Mouse (Mus musculus): Measurements from ENCODE around the gene Nxpe4.
A peak's percentile ranks its signal among the peaks of the same experiment; 100 is the strongest.
"Not testable (repeated sequence)": the region's sequence is repeated elsewhere in the genome, so short reads cannot be mapped to it uniquely, and the experiment has no call there.

The Nxpe4 gene

DNA sequence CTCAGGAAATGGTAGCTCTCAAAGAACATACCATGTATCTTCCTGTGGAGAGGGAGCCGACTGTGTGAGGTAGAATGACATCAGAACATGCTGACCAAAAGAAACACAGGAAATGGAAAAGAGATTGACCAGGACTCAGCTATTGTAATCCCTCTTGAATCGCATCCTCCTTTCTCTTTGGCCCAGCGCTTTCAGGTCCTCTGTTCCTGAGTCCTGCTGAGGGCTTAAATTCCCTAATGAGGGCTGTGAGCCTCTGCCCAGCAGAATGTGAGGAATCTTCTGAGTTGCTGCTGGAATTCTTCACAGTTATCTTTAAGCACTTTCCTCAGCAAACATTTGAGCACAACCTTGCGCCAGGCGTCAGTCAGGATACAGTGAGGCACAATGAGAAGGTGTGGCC, 78.6 kb downstream of the Nxpe4 start:
- DNase-seq (ENCODE audit: low read depth) = no peak

- no peak for DNase-seq (ENCODE audit: low read depth)
Measured at GRCm38 (mm10) chr9:48241791-48242190, 80.0 kb downstream of the Nxpe4 start.

- no peak for DNase-seq (ENCODE audit: low read depth)
Measured at GRCm38 (mm10) chr9:48242756-48243155, 80.9 kb downstream of the Nxpe4 start.

DNA sequence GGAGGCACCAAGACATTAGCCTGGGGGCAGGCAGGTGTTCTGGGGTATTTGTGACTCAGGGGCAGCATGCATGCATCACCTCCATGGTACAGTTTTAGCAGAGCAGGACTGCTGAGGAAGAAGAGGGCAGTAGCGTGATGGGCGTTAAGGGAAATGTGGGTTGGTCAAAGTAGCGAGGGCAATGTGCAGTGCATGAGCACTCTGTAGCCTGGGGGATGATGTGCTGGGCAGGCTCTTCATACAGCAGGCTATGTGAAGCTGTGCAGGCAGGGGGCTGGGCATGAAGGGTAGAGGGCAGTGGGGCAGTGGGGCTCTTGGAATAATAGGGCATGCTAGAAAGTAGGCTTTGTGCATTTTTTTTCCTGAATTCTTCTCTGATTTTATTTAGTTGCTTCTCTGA, 82.4 kb downstream of the Nxpe4 start:
- no peak for DNase-seq (ENCODE audit: low read depth)

DNA sequence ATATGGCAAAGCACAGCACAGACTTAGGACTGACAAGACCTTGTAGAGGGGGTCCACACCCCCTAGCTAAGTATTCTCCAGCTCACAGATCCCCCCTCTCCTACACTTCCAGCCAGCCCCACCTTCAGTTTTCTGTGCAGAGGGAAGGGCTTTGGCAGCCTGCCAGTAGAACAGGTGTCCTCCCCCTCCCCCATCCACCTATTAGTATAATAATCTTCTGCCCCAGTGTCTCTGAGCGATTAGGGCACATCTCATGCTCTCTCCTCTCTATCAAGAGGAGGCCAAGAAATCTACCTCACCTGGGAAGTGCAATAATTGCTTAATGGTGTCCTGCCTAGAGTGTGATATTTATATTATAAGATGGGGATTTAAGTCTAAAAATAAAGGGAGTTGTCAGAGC, 83.7 kb downstream of the Nxpe4 start:
- DNase-seq (ENCODE audit: low read depth) = no peak

DNA sequence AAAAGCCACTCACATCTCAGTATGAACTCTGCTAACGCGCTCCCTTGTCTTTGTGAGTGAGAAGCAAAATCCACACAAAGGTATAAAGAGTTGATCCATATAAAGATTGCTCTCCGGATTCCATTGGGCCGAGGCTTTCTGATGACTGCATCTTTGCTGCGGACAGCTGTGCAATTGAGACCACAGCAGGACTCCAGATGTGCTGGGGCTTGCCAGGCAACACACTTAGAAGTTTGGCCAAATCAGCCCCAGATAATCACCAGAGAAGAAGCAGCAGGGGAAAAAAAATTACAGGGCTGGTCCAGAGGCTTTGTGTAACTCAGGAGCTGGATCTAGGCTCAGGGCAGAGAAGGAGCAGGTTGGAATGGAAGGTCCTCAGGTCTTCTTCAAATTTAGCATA, 85.5 kb downstream of the Nxpe4 start:
- DNase-seq (ENCODE audit: low read depth) = no peak

DNA sequence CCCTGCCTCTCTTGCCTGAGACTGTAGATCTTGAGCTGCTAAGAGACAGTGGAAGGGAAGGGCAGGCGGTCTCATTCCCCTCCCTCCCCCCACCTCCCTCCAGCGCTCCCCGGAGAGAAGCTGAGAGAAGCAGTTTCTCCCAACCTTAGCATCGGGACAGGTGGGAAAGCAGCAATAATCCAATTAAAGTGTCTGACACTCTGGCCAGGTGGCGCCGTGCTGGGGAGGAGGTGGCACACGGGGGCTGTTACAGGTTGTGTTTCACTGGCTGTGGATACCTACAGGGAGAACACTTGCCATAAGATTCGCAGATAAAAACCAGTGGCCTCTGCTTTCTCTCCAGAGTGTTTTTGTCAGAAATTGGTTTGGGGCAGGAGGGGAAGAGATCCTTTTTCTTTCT, 90.4 kb downstream of the Nxpe4 start:
- no peak for DNase-seq (ENCODE audit: low read depth)

DNA sequence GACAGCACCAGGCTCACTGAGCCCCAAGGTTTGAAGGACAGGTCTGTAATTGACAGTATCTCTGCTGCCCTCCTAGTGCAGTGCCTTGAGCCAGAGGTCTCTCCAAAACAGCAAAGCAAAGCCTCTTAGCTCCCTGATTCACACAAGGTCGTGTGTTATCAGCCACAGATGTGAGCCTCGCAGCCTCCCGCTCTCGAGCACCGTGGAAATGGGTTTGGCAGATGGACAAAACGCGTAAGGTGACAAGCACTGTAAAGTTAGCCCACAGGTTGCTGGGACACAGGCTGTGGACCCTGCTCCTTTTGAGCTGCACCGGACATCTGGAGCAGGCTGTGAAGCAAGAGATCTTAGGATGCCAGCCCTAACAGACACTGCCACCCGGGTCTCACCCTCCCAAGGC, 95.2 kb downstream of the Nxpe4 start:
- no peak for DNase-seq (ENCODE audit: low read depth)

GRCm38 (mm10) chr9:48257741-48258423, 96.1 kb downstream of the Nxpe4 start:
- peak; percentile 50 for DNase-seq (ENCODE audit: low read depth)

DNA sequence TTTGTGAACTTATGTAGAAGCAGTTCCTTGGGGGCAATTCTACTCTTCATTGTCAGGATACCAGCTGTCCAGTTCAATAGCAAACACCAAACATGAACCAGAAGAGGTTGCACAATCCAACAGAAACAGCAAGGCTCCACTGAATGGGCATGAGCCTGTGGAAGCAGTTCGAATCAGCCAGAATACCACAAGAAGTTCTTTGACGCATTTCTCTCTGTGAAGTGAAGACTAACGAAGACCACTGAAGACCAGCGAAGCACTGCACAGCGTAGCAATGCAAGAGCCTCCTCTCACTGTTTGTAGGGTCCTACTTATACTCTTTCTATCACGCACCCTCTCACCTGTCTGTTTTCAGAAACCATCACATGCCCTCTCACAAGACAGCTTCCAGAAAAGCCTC, 102.8 kb downstream of the Nxpe4 start:
- DNase-seq (ENCODE audit: low read depth) = no peak

DNA sequence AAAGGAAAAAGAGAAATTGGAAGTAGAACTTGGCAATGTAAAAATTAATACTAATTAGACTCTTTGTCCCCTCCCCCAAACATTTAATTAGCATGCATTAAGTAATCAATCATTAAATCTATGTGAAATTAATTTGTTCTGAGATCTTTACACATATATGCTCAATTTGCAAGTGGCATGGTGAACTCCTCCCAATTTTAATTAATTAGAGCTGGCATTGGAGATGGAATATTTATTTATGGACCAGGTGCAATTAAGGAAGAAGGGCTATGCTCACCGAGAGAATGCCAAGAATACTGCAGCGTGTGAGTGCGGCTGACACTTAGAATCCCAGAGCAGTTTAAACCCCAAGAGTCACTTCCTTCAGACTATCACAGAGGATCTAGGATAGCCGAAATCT, 103.7 kb downstream of the Nxpe4 start:
- no peak for DNase-seq (ENCODE audit: low read depth)

DNA sequence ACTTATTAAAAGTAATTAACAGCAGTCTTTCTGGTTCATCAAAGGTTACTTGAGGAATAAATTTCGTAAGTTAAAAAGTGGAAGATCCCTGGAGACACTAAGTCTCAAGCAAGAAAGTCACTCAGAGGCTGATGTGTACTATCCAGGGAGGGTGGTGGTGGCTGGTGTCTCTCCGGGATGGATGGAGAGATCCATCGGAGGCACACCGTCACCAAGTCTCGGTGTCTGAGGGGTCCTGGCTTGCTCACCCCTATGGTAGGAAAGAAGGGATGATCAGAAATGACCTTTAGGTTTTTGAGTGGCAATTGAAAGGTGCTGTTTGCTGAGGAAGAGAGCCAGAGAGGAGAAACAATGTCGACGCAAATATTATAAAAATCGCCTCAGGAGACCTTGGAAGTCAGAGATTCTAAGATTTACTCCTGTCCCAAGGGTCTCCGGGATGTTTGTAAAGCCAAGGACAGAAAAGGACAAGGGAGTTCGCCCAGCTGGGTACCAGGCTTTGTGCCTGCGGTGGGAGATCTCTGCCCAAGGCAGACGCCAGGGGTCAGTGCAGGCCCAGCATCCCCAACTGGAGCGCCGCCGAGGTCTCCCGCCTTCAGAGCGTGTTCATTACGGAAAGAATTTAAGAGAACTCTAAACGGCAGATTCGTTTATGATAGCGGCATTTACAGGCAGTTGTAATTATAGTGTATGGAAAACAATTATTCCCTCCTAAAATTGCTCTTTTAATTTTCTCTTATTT, 104.6 kb downstream of the Nxpe4 start:
- DNase-seq (ENCODE audit: low read depth) = peak; percentile 58

GRCm38 (mm10) chr9:48267028-48267441, 105.2 kb downstream of the Nxpe4 start:
- DNase-seq (ENCODE audit: low read depth) = no peak

GRCm38 (mm10) chr9:48267960-48268359, 106.1 kb downstream of the Nxpe4 start:
- no peak for DNase-seq (ENCODE audit: low read depth)

GRCm38 (mm10) chr9:48276831-48277230, 115.0 kb downstream of the Nxpe4 start:
- DNase-seq (ENCODE audit: low read depth) = no peak

DNA sequence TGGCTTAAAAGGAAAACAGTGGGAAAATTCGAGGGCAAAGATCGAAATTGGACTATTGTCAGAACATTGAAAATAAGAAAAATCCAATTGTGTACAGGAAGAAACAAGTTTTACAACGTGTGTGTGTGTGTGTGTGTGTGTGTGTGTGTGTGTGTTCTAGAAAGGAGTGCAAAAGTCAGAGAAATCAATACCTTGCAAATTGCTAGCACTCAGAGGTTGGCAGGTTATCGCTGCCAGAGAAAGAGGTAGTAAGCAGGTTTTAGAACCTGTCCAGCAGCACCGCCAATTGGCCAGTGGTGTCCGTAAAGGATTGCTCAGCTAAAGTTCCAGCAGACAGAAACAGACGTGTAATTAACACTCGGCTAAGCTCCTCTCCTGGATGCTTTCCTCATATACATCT, 122.4 kb downstream of the Nxpe4 start:
- DNase-seq (ENCODE audit: low read depth) = no peak

- no peak for DNase-seq (ENCODE audit: low read depth)
Measured at GRCm38 (mm10) chr9:48290281-48290680, 128.5 kb downstream of the Nxpe4 start.

DNA sequence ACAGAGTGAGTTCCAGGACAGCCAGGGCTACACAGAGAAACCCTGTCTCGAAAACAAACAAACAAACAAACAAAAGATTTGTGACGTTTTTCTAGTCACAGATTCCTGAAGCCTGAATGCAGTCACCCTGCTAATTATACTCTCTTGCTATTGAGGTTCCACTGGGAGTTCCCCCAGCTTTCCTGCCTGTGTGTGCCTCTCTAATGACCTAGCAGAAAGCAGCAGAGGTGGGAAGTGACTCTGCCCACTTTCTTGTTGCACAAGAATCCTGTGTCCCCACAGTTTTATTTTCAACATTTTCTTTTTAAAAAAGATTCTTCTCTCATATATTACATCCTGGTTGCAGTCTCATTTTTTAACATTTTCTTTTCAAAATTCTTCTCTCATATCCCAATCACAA, 132.9 kb downstream of the Nxpe4 start:
- DNase-seq (ENCODE audit: low read depth) = no peak

DNA sequence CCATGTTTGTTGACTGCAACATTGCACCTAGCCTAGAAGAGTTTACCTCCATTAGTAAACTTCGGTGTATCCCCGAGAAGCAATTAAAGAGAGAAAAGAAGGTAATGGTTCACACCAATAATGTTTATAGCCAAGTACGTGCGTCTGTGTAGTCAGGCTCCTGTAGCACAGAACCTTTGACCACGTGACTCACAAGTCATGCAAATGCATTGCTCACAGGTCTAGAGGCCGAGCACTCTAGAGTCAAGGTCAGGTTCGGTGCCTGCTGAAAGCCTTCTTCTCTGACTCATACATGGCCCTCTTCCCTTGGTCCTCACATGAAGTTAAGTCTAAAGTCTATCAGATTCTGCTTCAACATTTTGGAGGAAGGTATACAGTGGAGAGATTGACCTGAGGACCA, 137.2 kb downstream of the Nxpe4 start:
- no peak for DNase-seq (ENCODE audit: low read depth)

GRCm38 (mm10) chr9:48303564-48303963, 141.7 kb downstream of the Nxpe4 start:
- DNase-seq (ENCODE audit: low read depth) = not testable (repeated sequence)

DNA sequence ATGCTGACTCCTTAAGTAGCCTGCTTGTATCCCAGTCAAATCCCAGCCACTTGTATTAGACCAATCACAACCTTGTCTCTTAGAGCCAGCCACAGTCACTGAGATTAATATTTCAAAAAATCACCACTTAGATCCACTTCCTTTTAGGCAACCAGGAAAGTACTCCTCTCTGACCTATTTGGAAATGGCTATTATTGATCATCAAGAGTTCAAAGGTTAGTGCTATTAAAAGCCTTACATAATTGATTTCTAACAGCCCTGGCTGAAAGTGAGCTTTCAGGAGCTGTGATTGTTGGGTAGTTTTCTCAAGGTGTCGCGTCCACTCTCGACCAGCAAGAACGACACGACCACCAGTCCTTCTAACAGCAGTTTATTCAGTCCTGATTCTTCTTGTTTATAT, 149.4 kb downstream of the Nxpe4 start:
- DNase-seq (ENCODE audit: low read depth) = no peak

- no peak for DNase-seq (ENCODE audit: low read depth)
Measured at GRCm38 (mm10) chr9:48314194-48314593, 152.4 kb downstream of the Nxpe4 start.

DNA sequence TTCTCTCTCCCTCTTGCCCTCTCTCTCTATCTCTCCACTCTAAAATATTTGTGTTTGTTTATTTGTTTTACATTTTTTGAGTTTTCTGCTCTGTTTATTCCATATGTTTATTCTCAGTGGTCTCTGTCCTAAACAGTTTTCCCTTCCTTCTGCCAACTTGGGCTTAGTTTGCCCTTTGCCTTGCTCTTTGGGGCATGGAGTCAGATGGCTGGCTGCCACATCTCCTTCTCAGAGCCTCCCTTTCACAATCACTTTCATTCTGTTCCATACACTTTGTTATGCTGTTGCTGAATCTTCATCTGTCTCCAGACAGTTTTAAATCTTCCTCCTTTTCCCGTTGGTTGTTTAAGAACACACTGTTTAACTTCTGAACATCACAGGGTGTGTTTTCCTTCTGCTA, 154.0 kb downstream of the Nxpe4 start:
- DNase-seq (ENCODE audit: low read depth) = no peak

- no peak for DNase-seq (ENCODE audit: low read depth)
Measured at GRCm38 (mm10) chr9:48326338-48326737, 164.5 kb downstream of the Nxpe4 start.
